Mouse (Mus musculus): ENCODE results near the gene Il21. TPM values are rescaled to one million over a fixed set of nuclear protein-coding genes. Genes with fewer than 3 reads are reported as not detected.

Gene Il21
- not detected in 2 replicates for polyA plus RNA-seq (2015; fragmentation: Nextera tagmentation; extraction: Ambion mirVana)

- ATAC-seq (ENCODE audit: extremely low read depth, insufficient number of reproducible peaks, low FRiP score, low TSS enrichment): no peak
- H3K4me2 ChIP-seq: no peak within 1 kb of the TSS
- H3K27me3 ChIP-seq (replicated peaks): no peaks in the 10 kb centered on the region
- no peaks in the 10 kb centered on the region for H3K9me3 ChIP-seq
- H3K4me1 ChIP-seq: no peaks in the 10 kb centered on the region
- WGBS: 81% methylated on average over 7 of the region's 7 CpGs
- no peak within 1 kb of the TSS for H3K4me3 ChIP-seq
- H3K36me3 ChIP-seq: no peaks in the 10 kb centered on the region
- H3K27ac ChIP-seq (replicated peaks): no peak within 1 kb of the TSS
- no peak within 1 kb of the TSS for H3K9ac ChIP-seq
Measured at GRCm38 (mm10) chr3:37232586-37233222, at the start of gene Il21. TSS of gene Il21 (minus strand) at chr3:37232636.

- no peaks in the 10 kb centered on the region for H3K27me3 ChIP-seq (replicated peaks)
- H3K4me3 ChIP-seq: no peak overlapping the region
- no peak for ATAC-seq (ENCODE audit: extremely low read depth, insufficient number of reproducible peaks, low FRiP score, low TSS enrichment)
- H3K9ac ChIP-seq: no peak overlapping the region
- H3K36me3 ChIP-seq: no peaks in the 10 kb centered on the region
- no peaks in the 10 kb centered on the region for H3K9me3 ChIP-seq
- H3K27ac ChIP-seq (replicated peaks): no peak overlapping the region
- H3K4me1 ChIP-seq: no peaks in the 10 kb centered on the region
- WGBS: 69% methylated on average over 8 of the region's 8 CpGs
- no peak overlapping the region for H3K4me2 ChIP-seq
Measured at GRCm38 (mm10) chr3:37280871-37281270, 48.4 kb upstream of the Il21 start.

GRCm38 (mm10) chr3:37280221-37280620, 47.8 kb upstream of the Il21 start:
- WGBS: 75% methylated on average over 1 of the region's 1 CpGs
- Histone ChIP-seq H3K9me3 (no peaks in the 10 kb centered on the region), H3K9ac (no peak overlapping the region), H3K4me2 (no peak overlapping the region), H3K4me3 (no peak overlapping the region), H3K27me3 (replicated peaks) (no peaks in the 10 kb centered on the region), H3K4me1 (no peaks in the 10 kb centered on the region), H3K36me3 (no peaks in the 10 kb centered on the region), H3K27ac (replicated peaks) (no peak overlapping the region)
- ATAC-seq (ENCODE audit: extremely low read depth, insufficient number of reproducible peaks, low FRiP score, low TSS enrichment): 0 out of 2 replicates have a peak, but pooled peaks have one; percentile 31

- Histone ChIP-seq H3K4me2 (no peak overlapping the region), H3K9ac (no peak overlapping the region), H3K36me3 (no peaks in the 10 kb centered on the region), H3K4me3 (no peak overlapping the region), H3K27me3 (replicated peaks) (no peaks in the 10 kb centered on the region), H3K9me3 (no peaks in the 10 kb centered on the region), H3K27ac (replicated peaks) (no peak overlapping the region), H3K4me1 (no peaks in the 10 kb centered on the region)
- no peak for ATAC-seq (ENCODE audit: extremely low read depth, insufficient number of reproducible peaks, low FRiP score, low TSS enrichment)
- WGBS: 59% methylated on average over 6 of the region's 6 CpGs
Measured at GRCm38 (mm10) chr3:37274661-37275060, 42.2 kb upstream of the Il21 start.

- no peaks in the 10 kb centered on the region for H3K27me3 ChIP-seq (replicated peaks)
- H3K27ac ChIP-seq (replicated peaks): no peak overlapping the region
- no peaks in the 10 kb centered on the region for H3K9me3 ChIP-seq
- H3K4me2 ChIP-seq: no peak overlapping the region
- 68% methylated on average over 7 of the region's 7 CpGs for WGBS
- no peak overlapping the region for H3K4me3 ChIP-seq
- no peak for ATAC-seq (ENCODE audit: extremely low read depth, insufficient number of reproducible peaks, low FRiP score, low TSS enrichment)
- no peaks in the 10 kb centered on the region for H3K36me3 ChIP-seq
- no peaks in the 10 kb centered on the region for H3K4me1 ChIP-seq
- no peak overlapping the region for H3K9ac ChIP-seq
Measured at GRCm38 (mm10) chr3:37273092-37273491, 40.7 kb upstream of the Il21 start.

GRCm38 (mm10) chr3:37271209-37271608, 38.8 kb upstream of the Il21 start:
- Histone ChIP-seq H3K36me3 (no peaks in the 10 kb centered on the region), H3K9me3 (no peaks in the 10 kb centered on the region), H3K27ac (replicated peaks) (no peak overlapping the region), H3K9ac (no peak overlapping the region), H3K4me3 (no peak overlapping the region), H3K27me3 (replicated peaks) (no peaks in the 10 kb centered on the region), H3K4me2 (no peak overlapping the region), H3K4me1 (no peaks in the 10 kb centered on the region)
- ATAC-seq (ENCODE audit: extremely low read depth, insufficient number of reproducible peaks, low FRiP score, low TSS enrichment): no peak
- WGBS: 4% methylated on average over 1 of the region's 1 CpGs

- no peaks in the 10 kb centered on the region for H3K27me3 ChIP-seq (replicated peaks)
- ATAC-seq (ENCODE audit: extremely low read depth, insufficient number of reproducible peaks, low FRiP score, low TSS enrichment): no peak
- no peaks in the 10 kb centered on the region for H3K9me3 ChIP-seq
- no peaks in the 10 kb centered on the region for H3K36me3 ChIP-seq
- 77% methylated on average over 4 of the region's 4 CpGs for WGBS
- no peak overlapping the region for H3K27ac ChIP-seq (replicated peaks)
- no peak overlapping the region for H3K9ac ChIP-seq
- no peak overlapping the region for H3K4me2 ChIP-seq
- no peaks in the 10 kb centered on the region for H3K4me1 ChIP-seq
- H3K4me3 ChIP-seq: no peak overlapping the region
Measured at GRCm38 (mm10) chr3:37269926-37270325, 37.5 kb upstream of the Il21 start.

- Histone ChIP-seq H3K4me1 (no peaks in the 10 kb centered on the region), H3K4me3 (no peak overlapping the region), H3K36me3 (no peaks in the 10 kb centered on the region), H3K27ac (replicated peaks) (no peak overlapping the region), H3K9ac (no peak overlapping the region), H3K4me2 (no peak overlapping the region), H3K9me3 (no peaks in the 10 kb centered on the region), H3K27me3 (replicated peaks) (no peaks in the 10 kb centered on the region)
- WGBS: 70% methylated on average over 11 of the region's 11 CpGs
- ATAC-seq (ENCODE audit: extremely low read depth, insufficient number of reproducible peaks, low FRiP score, low TSS enrichment): no peak
Measured at GRCm38 (mm10) chr3:37268338-37268737, 35.9 kb upstream of the Il21 start.

GRCm38 (mm10) chr3:37259331-37259999, 27.0 kb upstream of the Il21 start:
- Histone ChIP-seq H3K4me3 (no peak overlapping the region), H3K9me3 (no peaks in the 10 kb centered on the region), H3K27ac (replicated peaks) (no peak overlapping the region), H3K4me2 (no peak overlapping the region), H3K27me3 (replicated peaks) (no peaks in the 10 kb centered on the region), H3K4me1 (0 out of 2 replicates have a peak, but pooled peaks cover 6% of the 10 kb centered on the region), H3K9ac (no peak overlapping the region), H3K36me3 (no peaks in the 10 kb centered on the region)
- 45% methylated on average over 10 of the region's 10 CpGs for WGBS
- ATAC-seq (ENCODE audit: extremely low read depth, insufficient number of reproducible peaks, low FRiP score, low TSS enrichment): no peak

GRCm38 (mm10) chr3:37257776-37258175, 25.3 kb upstream of the Il21 start:
- Histone ChIP-seq H3K9ac (no peak overlapping the region), H3K4me3 (no peak overlapping the region), H3K4me1 (0 out of 2 replicates have a peak, but pooled peaks cover 6% of the 10 kb centered on the region), H3K36me3 (no peaks in the 10 kb centered on the region), H3K27ac (replicated peaks) (no peak overlapping the region), H3K9me3 (no peaks in the 10 kb centered on the region), H3K4me2 (no peak overlapping the region), H3K27me3 (replicated peaks) (no peaks in the 10 kb centered on the region)
- no peak for ATAC-seq (ENCODE audit: extremely low read depth, insufficient number of reproducible peaks, low FRiP score, low TSS enrichment)
- 83% methylated on average over 15 of the region's 15 CpGs for WGBS

- WGBS: 62% methylated on average over 3 of the region's 3 CpGs
Measured at GRCm38 (mm10) chr3:37250967-37251366, 18.5 kb upstream of the Il21 start.

GRCm38 (mm10) chr3:37235025-37235424, 2.6 kb upstream of the Il21 start:
- H3K4me2 ChIP-seq: no peak overlapping the region
- 61% methylated on average over 4 of the region's 4 CpGs for WGBS

More at GRCm38 (mm10) chr3:37250967-37251366, 18.5 kb upstream of the Il21 start:
- no peaks in the 10 kb centered on the region for H3K4me1 ChIP-seq
- no peaks in the 10 kb centered on the region for H3K36me3 ChIP-seq
- H3K9me3 ChIP-seq: no peaks in the 10 kb centered on the region
- H3K4me2 ChIP-seq: no peak overlapping the region
- H3K27me3 ChIP-seq (replicated peaks): no peaks in the 10 kb centered on the region
- no peak overlapping the region for H3K27ac ChIP-seq (replicated peaks)
- H3K4me3 ChIP-seq: no peak overlapping the region
- H3K9ac ChIP-seq: no peak overlapping the region
- ATAC-seq (ENCODE audit: extremely low read depth, insufficient number of reproducible peaks, low FRiP score, low TSS enrichment): no peak

More at GRCm38 (mm10) chr3:37235025-37235424, 2.6 kb upstream of the Il21 start:
- no peak overlapping the region for H3K27ac ChIP-seq (replicated peaks)
- H3K36me3 ChIP-seq: no peaks in the 10 kb centered on the region
- H3K4me3 ChIP-seq: no peak overlapping the region
- H3K4me1 ChIP-seq: no peaks in the 10 kb centered on the region
- H3K9me3 ChIP-seq: no peaks in the 10 kb centered on the region
- ATAC-seq (ENCODE audit: extremely low read depth, insufficient number of reproducible peaks, low FRiP score, low TSS enrichment): no peak
- no peaks in the 10 kb centered on the region for H3K27me3 ChIP-seq (replicated peaks)
- no peak overlapping the region for H3K9ac ChIP-seq

Data from heart, embryonic 13.5 days (tissue).